Mouse (Mus musculus) left cerebral cortex, adult 9 months (tissue): ENCODE results near the gene Usp8.

Experiments
- DNase-seq, 2 experiments: peaks; one replicate each; pipeline ENCODE4 v3.0.0; 2022; ENCODE audit warnings: low spot score in 2 of 2

Usp8 gene

DNA sequence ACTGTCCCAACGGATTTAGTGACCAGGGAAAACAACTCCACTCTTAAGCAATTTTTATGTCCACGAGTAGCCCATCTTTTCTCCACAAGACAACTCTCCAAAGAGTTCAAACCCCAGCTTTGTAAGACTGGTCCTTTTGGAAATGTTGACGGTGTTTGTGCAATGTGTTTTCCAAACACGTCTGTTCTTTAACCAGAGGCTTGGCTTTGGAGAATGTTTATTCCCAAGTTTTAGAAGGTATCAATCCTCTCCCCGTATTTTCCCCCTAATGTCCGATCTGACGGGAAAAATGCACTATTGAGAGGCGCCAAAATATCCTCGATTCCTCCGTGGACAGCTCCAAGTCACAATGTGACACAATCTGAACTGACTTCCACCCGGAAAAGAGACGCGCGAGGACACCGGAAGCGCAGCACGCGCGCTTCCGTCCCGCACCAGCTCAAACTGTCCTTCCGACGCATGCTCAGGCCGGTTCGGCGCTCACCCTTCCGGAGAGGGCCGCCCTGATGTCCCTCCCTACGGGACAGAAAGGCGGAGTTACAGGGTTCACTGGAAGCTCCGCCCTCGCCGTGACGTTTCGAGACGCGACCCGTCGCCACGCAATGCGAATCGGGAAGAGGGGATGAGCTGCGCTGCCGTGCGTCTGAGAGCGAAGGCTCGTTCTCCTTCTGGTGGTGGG, at the start of gene Usp8:
TSS of gene Usp8 (plus strand) at position 570 of the 679 bp plus-strand sequence.
- peak; percentile 96 to 98 for DNase-seq

DNA sequence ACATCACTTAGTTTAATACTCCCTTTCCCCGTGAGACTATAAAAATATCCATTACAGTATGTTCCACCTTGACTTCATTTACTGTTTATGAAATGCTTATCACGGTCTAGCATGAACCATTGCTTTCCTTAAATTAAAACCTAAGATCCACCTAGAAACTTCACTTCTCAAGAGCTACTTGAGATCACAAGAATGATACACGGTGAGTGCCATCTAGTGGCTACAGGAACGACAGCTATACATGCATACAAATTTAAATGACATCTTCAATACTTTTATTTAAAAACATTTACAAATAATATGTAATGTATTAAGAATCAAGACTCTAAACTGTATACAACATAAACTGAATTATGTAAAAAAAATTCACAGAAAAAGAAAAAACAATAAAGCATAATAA, 43.6 kb upstream of the Usp8 start:
- peak in 1 of 2 experiments; percentile 16 for DNase-seq

DNA sequence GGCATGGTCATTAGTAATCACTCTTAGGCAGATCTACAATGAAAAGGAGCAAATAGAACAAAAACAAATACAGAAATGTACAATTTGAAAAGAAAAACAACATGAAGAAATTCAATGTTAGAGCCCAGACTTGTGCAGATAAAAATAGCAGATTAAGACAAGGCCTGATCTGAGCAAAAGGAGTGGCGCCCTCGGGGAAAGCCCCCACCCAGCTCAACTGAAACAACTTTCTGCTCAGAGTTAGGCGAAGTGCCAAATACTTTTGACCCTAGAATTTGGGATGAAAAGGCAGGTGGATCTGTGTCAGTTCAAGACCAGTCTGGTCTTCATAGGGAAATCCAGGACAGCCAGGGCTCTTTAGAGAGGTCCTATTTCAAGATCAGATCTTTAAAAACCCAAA, 41.1 kb upstream of the Usp8 start:
- DNase-seq = no peak

DNA sequence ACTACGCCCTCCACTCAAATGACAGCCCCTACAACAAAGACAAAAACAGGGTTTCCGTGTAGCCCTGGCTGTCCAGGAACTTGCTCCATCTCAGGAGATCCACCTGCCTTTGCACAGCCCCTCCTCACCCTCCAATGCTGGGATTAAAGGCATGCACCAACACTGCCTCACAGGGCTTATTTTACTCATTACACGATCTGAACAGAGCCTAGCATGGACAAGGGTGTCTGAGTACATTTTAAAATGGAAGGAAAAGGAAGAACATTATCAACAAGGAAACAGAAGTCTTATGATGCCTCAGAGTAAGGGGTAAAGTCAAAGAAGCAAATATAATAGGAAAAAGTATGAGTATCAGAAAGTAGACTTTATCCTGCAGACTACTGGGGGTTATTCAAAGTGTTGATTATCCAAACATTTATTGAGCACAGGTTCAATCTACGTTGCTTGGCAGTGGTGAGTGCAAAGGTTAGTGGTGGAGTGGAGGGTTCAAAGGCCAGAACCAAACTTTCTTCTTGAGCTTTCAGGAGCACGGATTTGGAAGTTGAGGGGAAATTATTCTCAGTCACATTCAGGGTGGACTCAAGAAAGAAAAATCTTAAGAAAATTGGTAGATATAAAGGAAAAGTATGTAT, 38.4 kb upstream of the Usp8 start:
- no peak for DNase-seq

DNA sequence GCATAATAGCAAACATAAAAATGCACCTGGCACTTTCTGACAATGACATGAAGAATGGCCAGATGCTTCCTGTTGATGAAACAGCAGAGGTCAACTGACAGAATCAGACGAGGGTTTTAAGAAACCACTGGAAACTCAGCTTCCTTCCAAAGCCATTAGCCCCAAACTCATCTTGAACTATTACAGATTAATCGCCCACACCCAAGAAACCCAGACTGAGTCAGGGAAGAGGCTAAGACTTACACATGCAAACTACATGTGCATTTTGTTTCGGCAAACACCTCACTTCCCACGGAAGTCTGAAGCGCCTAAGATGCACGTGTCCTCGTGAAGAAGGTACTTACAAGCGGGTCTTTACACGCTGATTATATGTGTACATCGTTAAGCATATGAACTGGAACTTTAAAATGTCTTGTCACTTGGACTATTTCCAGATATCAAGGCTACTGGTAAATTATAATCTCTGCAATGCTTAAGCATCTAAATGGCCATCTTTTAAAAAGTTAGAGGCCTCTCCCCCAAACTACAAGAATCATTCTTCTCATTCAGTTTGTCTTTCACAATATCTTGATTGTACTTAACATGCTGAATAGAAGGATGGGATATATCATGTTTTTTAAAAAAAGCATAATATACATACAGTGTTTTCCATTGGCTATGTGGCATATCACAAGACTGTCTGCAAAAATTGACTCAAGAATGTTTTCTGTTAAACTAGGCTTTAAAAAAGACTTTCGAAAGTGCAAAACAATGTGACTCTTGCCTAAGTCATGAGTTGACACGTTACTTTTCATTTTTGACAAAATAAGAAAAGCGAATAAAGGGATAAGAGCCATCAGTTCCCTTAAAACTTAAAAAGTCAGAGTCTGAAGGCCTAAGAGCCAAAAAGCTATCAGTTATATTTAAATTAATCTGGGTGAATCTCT, 33.5 kb upstream of the Usp8 start:
- no peak for DNase-seq

DNA sequence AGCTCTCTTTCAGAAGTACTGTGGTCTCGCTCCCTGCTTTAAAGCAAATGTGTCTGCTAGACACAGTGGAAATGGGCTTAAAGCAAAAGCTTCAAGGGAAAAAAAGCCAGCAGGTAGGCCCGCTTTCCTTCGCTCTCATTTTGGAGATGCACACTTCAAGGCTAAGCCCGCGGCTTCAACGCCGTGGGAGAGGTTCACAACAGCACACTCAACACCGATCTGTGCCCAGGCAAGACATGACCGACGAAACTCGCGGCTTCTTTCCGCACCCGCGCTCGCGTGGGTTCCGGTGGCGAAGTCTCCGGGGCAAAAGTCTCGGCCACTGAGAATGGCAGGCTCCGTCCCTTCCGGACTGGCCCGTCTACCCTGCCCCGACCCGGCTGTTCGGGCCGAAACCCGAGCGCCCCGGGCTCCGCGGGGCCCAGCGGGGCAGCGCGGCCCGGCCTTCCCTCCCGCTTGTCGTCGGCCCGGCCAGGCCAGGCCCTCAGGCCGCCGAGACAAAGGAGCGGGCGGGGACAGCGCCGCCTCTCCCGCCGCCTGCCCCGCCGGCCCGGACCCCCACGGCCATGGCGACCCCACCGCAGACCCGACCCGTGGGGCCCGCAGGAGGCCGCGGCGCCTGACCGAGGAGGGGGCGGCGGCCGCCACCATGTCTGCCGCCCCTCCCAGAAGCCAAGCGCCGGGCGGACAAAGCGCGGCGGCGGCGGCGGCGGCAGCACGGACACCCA, 32.5 kb upstream of the Usp8 start:
- DNase-seq = peak in 1 of 2 experiments; percentile 33

DNA sequence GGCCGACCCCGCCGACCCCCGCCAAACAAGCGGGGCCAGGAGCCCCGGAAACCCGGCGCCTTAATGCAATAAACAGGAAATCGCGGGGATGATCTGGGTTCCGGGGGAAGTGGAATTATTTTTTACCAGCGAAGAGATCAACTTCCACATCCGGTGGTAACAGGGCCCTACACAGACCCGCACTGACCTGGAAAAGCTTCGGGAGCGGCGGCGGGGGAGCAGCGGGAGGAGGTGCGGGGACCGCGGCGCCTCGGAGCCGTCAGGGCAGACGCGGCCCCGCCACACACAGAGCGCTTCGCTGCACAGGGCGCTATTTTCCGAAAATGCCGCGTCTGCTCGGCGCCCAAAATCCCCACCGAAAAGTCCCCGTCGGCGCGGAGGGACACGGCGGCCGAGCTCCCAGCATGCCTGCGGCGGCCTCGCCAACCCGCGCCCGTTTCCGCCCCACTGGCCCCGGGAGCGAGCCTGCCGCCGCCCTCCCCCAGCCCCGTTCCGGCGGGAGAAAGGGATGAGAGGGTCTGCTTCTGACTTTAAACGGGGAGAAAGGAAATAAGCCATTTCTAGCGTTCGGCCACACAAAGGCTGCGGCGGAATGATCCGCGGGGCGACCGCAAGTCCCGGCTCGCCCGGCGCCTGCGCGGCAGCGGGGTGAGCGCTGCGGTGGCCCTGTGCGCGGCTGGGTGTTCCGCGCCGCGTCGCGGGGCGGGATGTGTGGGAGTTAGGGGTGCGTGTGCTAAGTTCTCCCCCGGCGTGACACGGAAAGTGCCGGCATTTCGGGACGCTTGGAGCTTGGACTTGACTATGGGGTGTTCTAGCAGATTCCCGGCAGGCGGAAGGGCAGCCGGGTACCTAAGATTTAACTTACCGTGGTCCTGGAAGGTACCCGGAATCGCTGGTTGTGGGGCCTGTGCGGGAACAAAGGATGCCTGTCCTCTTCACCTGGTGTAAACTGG, 31.7 kb upstream of the Usp8 start:
- DNase-seq = peak; percentile 74 to 84

DNA sequence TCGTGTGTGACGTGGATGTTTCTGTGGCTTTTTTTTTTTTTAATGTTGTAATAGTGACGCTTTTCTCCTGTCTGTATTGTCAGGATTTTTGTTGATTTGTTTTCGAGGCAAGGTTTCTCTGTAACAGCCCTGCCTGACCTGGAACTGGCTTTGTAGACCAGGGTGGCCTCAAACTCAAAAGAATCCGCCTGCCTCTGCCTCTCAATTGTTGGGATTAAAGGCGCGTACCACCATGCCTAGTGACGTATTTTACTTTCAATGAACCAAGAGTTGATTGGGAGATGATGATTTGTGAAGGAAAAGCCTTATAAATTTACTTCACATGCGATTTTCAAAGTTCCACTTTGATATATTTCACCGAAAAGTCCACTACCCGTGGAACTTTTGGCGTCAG, 31.0 kb upstream of the Usp8 start, which contains the start of gene Gabpb1:
TSS of gene Gabpb1 (minus strand) at position 216 of the 394 bp plus-strand sequence.
- no peak for DNase-seq

DNA sequence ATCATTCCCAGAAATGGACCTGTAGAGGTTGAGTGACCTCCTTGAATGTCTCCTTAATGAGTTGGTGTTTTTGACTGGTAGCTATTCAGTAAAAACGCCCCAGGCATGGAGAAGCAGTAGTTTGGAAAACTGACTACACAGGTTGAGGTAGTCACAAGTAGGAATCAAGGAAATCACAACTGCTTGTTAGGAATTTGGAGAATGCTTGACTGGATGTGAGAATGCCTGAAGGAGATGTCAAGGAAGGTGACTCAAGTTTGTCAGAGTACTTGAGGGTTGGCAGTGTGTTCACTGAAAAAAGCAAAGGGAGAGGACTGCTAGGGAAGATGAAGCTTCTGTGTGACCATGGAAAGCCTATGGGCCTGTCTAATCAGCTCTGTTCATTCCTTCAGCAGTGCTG, 29.8 kb upstream of the Usp8 start:
- no peak for DNase-seq

DNA sequence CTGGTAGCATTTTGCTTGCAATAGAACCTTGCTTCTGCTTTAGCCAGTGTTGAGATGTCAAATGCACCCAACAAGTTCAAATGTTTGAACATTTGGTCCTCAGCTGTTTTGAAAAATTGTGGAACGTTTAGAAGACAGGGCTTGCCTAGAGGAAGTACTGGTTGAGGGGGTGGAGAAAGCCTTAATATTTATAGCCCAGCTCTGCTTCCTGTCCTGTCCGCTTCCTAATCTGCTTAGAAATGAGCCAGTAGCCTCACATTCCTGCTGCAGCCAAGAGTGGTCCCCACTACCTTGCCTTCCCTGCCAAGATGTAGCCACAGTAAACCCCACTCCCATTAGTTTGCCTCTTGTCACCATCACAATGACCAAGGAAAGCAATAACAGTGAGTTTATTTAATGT, 24.8 kb upstream of the Usp8 start:
- DNase-seq = no peak

DNA sequence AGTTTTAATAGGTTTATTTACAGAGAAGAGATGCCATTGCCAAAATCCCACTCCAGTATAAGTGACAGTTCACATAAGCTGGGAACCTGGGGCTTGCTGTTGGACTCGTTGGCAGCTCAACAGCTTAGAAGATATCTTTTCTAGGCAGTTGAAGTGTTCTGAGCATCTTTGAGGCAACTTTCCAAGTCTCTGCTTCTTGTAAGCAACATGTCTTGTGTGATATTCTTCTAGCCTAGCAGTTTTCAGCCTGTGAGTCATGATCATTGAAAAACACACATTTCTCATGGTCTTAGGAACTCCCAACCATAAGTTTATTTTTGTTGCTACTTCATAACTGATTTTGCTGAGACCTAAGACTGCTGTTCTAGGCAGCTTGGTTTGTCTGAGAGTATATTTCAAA, 24.2 kb upstream of the Usp8 start:
- no peak for DNase-seq

DNA sequence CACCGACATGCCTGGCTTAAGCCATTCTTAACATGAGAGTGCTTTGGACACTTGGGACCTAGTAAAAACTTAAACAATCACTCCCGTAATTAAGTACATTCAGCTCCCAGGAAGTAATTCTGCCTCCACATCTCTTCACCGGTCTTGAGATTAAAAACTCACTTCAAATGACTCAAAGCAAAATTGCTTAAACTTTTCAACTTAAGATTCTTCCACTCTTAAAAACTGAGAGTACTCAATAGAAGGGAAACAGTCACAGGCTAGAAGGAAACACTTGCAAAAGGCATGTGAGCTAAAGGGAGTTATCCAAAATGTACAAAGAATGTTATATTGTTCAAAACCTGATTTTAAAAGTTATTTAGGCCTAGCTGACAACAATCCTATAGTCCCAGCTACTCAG, 15.8 kb upstream of the Usp8 start:
- no peak for DNase-seq

DNA sequence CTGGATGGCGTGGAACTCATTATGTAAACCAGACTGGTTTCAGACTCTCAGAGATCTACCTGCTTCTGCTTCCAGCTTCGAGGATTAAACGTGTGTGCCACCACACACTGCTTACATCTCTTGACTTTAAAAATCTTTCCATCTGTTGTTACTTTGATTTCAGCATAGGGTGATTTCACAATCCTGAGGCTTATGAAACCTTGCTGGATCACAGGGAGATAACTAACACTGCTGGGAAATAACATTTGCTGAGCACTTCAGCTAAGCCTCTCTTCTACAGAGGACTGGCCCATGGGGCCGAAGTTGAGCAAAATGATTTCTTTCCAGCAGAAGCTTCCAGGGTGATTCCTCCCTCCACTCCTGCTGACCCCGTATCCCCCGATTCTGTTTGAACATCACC, 11.8 kb upstream of the Usp8 start:
- DNase-seq = no peak

DNA sequence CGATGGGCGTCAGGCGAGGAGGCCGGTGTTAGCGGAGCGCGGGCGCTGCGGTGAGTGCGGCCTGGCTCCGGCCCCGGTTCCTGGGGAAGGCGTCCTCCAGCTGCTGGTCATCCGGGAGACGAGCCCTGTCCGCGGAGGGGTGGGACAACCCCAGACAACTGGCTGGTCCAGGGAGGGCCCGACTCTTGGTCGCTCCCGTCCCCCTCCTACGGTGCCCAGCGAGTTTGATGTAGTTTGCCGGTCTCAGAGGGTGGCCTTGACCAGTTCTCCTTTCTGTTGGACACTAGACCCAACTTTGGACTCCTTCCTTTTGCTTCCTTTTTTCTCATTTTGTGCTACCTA, 281 bp downstream of the Usp8 start:
- no peak for DNase-seq

DNA sequence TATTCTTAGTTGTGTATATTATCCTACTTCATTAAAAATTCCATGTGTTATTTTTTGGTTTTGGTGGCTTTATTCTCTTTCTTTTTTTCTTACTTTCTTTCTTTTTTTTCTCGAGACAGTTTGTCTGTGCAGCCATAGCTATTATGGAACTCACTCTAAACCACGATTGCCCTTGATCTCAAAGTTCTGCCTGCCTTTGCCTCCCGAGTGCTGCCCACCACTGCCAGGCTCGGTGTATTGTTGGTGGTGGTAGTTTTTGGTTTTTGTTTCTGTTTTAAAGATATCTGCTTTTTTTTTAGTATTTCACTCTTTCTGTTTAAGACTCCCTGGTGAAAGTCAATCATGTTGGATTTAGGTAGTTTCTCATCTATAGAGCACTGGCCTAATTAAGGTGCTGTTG, 1.2 kb downstream of the Usp8 start:
- DNase-seq = no peak

DNA sequence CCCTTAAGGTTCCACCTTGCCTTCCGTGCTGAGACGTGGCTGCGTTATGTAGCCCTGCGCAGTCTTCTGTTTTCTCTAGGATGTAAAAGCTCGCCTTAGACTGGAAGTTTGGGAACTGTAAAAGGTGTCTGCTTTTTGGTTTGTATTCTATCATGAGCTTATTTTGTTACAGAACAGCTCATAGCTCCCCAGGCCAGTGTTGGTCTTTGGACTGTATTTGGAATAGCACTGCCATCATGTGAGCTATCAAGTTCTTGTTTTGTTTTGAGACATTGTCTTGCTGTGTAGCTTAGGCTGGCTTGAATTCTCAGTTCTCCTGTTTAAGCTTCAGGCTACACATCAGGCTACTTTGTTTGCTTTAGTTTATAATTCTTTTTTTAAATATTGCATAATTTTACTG, 5.4 kb downstream of the Usp8 start:
- no peak for DNase-seq

DNA sequence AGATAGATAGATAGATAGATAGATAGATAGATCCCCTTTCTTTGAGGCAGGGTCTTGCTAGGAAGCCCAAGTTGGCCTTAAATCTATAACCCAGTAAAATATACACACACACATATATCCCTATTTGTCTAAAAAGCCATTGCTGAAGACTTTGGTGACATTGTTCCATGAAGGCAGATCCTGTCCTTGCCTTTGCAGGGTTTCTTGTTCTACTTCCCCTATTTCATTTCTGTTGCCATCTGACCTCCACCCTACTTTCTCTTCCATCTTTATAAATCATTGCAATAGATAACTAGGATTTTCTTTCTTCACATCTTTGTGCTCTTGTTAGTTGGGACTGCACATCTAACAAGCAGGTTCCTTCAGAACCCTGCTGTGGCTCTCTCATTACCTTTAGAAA, 5.8 kb downstream of the Usp8 start:
- DNase-seq = no peak

DNA sequence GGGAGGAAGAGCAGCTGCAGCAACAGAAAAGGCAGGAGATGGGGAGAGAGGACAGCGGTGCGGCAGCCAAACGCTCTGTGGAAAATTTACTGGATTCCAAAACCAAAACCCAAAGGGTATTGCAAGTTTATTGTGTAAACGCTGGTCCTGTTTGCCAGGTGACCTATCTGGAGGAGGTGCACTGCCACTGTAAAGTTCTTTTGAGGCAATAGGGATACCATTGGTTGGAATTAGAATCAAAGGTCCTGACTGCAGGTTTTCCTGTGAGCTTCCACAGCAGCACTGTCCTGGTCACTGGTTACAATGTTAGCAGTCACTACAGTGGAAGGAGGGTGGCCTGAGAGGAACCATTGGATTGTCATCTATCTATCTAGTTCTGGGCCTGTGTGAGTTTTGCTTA, 22.1 kb downstream of the Usp8 start:
- no peak for DNase-seq

DNA sequence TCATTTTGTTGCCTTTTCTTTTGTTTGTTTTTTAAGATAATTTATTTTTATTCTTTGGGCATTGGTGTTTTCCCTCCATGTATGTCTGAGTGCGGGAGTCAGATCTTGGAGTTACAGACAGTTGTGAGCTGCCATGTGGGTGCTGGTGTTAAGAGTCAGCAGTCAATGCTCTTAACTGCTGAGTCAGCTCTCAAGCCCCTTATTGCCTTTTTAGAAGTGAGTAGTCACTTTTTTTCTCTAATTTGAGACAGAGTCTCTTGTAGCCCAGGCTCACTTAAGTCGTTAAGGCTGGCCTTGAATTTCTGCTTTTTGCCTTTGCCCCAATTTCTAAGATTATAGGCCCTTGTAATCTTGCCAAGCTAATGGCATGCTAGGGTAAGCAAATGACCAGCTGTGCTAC, 23.4 kb downstream of the Usp8 start:
- DNase-seq = no peak

DNA sequence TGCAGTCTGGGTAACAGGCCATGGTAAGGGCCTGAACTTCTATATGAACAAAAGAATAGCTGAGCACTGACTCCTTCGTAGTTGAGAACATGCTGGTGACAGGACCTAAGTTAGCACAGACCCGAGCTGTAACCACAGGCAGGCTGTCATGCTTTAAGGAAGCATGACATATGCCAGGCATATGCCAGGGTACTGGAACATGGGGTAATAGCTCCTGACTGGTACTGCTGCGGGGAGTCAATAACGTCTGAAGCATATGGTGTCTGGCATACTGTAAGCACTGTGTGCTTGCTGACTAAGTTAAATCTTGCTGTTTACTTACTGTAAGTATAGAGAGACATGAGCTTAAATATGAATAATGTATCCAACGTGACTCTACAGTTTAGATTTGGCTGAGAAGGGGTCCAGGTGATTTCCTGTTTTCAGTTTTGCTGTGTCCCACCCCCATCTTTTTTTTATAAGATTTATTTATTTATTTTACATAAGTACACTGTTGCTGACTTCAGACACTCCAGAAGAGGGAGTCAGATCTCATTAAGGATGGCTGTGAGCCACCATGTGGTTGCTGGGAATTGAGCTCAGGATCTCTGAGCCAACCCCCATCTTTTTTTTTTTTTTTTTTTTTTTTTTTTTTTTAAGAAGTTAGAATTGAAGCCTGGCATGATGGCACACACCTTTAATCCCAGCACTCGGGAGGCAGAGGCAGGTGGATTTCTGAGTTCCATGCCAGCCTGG, 28.4 kb downstream of the Usp8 start:
- DNase-seq = no peak
